Mouse (Mus musculus) stomach, adult 2 months (tissue): Measurements from ENCODE around the gene Gm17509. TPM values are rescaled to one million over a fixed set of nuclear protein-coding genes. Genes with fewer than 3 reads are reported as not detected.

Experiments used
- polyA plus RNA-seq: library from polyadenylated mRNA; depleted of rRNA; stranded (reverse); fragments of >200 nt; gene quantifications from 2 replicates; pipeline ENCODE4 v1.2.3, GENCODE M21; 2012; rRNA removed

Gm17509 gene
- polyA plus RNA-seq = not detected in 2 replicates

GRCm38 (mm10) chr13:117220501-117221321, at the start of gene Gm17509:
Gene Gm17509 (minus strand): TSS chr13:117221075.

GRCm38 (mm10) chr13:117208236-117208635, 12.6 kb downstream of the Gm17509 start, which contains the start of gene Emb:
Gene Emb (plus strand): TSS chr13:117208536.

Other genes starting within 250 kb of the Gm17509 start
- 0.92 and 1.3 TPM in 2 replicates for gene Parp8, start 195.5 kb downstream of the Gm17509 start, polyA plus RNA-seq
- gene Emb, start 12.5 kb downstream of the Gm17509 start, polyA plus RNA-seq = 3.2 and 7.3 TPM in 2 replicates